Mouse (Mus musculus): ENCODE results near the gene Cdkal1. TPM values are rescaled to one million over a fixed set of nuclear protein-coding genes. Genes with fewer than 3 reads are reported as not detected.

Cdkal1 gene
- polyA plus RNA-seq (2016; fragmentation: Nextera tagmentation; extraction: Ambion mirVana), result 33.9 and 37.2 TPM in 2 replicates

DNA sequence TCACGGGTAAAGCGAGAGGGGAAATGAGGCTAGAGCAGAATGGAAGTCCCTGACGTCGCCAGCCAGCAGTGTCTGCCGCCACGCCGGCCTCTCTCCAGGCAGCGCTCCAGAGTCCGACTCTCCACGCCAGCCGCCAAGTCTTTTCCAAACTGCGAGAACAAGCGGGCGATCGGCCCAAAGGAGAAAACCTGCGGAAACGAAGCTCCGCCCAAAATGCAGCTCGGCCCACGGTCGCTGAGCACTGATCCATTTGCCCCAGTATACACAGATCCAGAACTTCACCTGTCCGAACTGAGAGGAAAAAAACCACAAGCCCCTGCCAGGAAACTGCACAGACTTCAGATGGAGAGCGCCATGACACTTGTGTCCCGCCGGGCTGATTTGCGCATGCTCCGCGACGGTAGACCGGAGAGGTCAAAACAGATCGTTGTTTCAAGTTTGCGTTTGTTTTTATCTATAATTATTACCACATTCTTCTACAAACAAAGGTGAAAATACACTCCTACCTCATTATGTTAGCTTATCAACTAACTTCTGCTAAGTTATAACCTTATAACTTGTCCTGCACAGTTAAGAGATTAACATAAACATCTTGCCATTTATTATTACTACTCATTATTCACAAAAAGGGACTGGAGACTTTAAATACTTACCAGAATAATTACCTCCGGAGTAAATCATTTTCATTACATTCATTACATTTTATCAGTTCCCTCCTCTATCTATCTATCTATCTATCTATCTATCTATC lies at the start of gene Cdkal1:
Gene Cdkal1, minus strand, starts transcription at position 394 of the 751 bp plus-strand sequence.
- Histone ChIP-seq H3K4me2 (peak within 1 kb of the TSS; percentile 66), H3K4me3 (replicated peaks) (peak within 1 kb of the TSS; percentile 80), H3K9me3 (no peaks in the 10 kb centered on the region), H3K27ac (peak within 1 kb of the TSS; percentile 81), H3K27me3 (no peaks in the 10 kb centered on the region), H3K4me1 (peaks cover 11% of the 10 kb centered on the region), H3K36me3 (replicated peaks) (peaks cover 9% of the 10 kb centered on the region; the same call in 1 of the 2 replicates), H3K9ac (peak within 1 kb of the TSS; percentile 82)
- under 1% methylated on average over 33 of the region's 33 CpGs for WGBS
- ATAC-seq (ENCODE audit: low FRiP score), result peak; percentile 84

GRCm38 (mm10) chr13:29903341-29903740 lies 47.9 kb upstream of the Cdkal1 start:
- Histone ChIP-seq H3K9ac (no peak overlapping the region), H3K4me3 (replicated peaks) (no peak overlapping the region), H3K4me1 (no peaks in the 10 kb centered on the region), H3K4me2 (no peak overlapping the region), H3K27ac (no peak overlapping the region), H3K27me3 (no peaks in the 10 kb centered on the region), H3K9me3 (peaks cover 14% of the 10 kb centered on the region), H3K36me3 (replicated peaks) (peaks cover 43% of the 10 kb centered on the region)
- ATAC-seq (ENCODE audit: low FRiP score), result no peak
- 96% methylated on average over 1 of the region's 1 CpGs for WGBS

- H3K4me3 ChIP-seq (replicated peaks), result no peak overlapping the region
- no peak overlapping the region for H3K27ac ChIP-seq
- H3K27me3 ChIP-seq, result no peaks in the 10 kb centered on the region
- H3K4me1 ChIP-seq, result no peaks in the 10 kb centered on the region
- 94% methylated on average over 1 of the region's 1 CpGs for WGBS
- no peak overlapping the region for H3K4me2 ChIP-seq
- H3K9ac ChIP-seq, result no peak overlapping the region
- H3K36me3 ChIP-seq (replicated peaks), result peaks cover 37% of the 10 kb centered on the region
- no peak for ATAC-seq (ENCODE audit: low FRiP score)
- peaks cover 17% of the 10 kb centered on the region for H3K9me3 ChIP-seq
These were observed 47.2 kb upstream of the Cdkal1 start for GRCm38 (mm10) chr13:29902676-29903075.

- no peaks in the 10 kb centered on the region for H3K27me3 ChIP-seq
- H3K9ac ChIP-seq, result no peak overlapping the region
- H3K4me2 ChIP-seq, result no peak overlapping the region
- peaks cover 26% of the 10 kb centered on the region for H3K36me3 ChIP-seq (replicated peaks)
- H3K4me1 ChIP-seq, result no peaks in the 10 kb centered on the region
- no peak overlapping the region for H3K27ac ChIP-seq
- peaks cover 20% of the 10 kb centered on the region for H3K9me3 ChIP-seq
- ATAC-seq (ENCODE audit: low FRiP score), result no peak
- no peak overlapping the region for H3K4me3 ChIP-seq (replicated peaks)
- WGBS, result 88% methylated on average over 4 of the region's 4 CpGs
These were observed 46.2 kb upstream of the Cdkal1 start for GRCm38 (mm10) chr13:29901641-29902040.

- Histone ChIP-seq H3K9me3 (no peaks in the 10 kb centered on the region), H3K27me3 (no peaks in the 10 kb centered on the region), H3K9ac (no peak overlapping the region), H3K36me3 (replicated peaks) (no peaks in the 10 kb centered on the region), H3K4me1 (no peaks in the 10 kb centered on the region), H3K27ac (no peak overlapping the region), H3K4me3 (replicated peaks) (no peak overlapping the region), H3K4me2 (no peak overlapping the region)
- WGBS, result 93% methylated on average over 3 of the region's 3 CpGs
- ATAC-seq (ENCODE audit: low FRiP score), result no peak
These were observed 11.3 kb upstream of the Cdkal1 start for GRCm38 (mm10) chr13:29866780-29867179.

DNA sequence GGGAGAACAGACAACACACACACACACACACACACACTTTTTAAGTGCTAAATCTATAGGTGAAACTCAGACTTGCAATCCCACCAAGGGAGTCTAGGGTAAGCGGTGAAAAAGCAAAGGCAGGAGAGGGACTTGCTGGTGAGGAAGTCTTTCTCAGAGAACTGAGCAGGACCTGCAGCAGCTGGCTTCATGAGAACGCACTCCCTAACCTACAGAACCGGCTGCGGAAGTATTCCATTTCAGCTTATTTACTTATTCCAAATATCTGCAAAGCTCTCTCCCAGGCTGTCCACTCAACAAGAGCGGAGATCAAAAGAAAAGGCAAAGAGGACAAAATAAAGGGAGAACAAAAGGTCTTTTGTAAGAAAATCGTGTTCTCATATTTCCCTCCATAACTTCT lies 8.9 kb upstream of the Cdkal1 start:
- Histone ChIP-seq H3K27me3 (no peaks in the 10 kb centered on the region), H3K4me2 (no peak overlapping the region), H3K4me1 (no peaks in the 10 kb centered on the region), H3K9me3 (no peaks in the 10 kb centered on the region), H3K9ac (no peak overlapping the region), H3K4me3 (replicated peaks) (no peak overlapping the region), H3K27ac (no peak overlapping the region), H3K36me3 (replicated peaks) (no peaks in the 10 kb centered on the region)
- ATAC-seq (ENCODE audit: low FRiP score), result no peak
- 52% methylated on average over 6 of the region's 6 CpGs for WGBS

DNA sequence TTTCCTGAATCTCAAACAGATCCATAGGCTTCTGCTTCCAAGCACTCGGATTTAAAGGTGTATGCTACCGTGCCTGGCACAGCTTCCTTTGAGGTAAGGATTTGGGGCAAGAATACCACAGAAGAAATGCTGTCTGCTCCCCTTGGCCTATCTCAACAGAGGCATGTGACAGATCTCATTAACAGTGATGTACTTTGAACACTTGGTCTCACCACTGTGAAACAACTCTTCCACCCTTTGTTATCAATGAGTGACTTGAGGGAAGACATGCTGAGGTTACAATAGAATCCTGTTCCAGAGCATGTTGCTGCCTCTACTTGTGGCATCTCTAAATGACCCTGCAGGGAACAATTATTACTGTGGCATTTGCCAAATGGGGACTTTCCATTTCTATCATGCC lies 4.6 kb upstream of the Cdkal1 start:
- no peak overlapping the region for H3K4me3 ChIP-seq (replicated peaks)
- no peak overlapping the region for H3K9ac ChIP-seq
- no peaks in the 10 kb centered on the region for H3K9me3 ChIP-seq
- H3K27me3 ChIP-seq, result no peaks in the 10 kb centered on the region
- no peaks in the 10 kb centered on the region for H3K36me3 ChIP-seq (replicated peaks)
- ATAC-seq (ENCODE audit: low FRiP score), result no peak
- H3K4me1 ChIP-seq, result no peaks in the 10 kb centered on the region
- no peak overlapping the region for H3K4me2 ChIP-seq
- no peak overlapping the region for H3K27ac ChIP-seq
- 78% methylated on average over 2 of the region's 2 CpGs for WGBS

DNA sequence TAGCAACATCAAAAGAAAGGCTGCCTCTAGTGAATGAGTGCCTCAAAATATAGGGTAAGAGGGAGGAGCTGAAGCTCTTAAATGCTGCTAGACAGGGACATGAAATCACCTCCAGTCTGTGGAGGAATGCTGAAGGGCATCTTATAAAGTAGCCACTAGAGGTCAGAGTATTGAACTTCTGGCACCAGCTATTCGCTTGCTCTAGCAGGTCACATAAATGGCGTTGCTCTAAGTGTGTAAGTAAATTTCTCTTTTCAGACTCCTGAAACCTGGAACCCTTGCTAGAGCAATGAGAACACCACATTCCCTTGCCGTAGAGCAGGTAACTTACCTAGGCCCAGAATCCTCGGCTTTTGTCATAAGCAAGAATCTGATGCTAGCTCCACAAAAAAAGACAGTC lies 2.0 kb upstream of the Cdkal1 start:
- ATAC-seq (ENCODE audit: low FRiP score), result peak; percentile 54
- WGBS, result 28% methylated on average over 4 of the region's 4 CpGs
- Histone ChIP-seq H3K4me2 (no peak overlapping the region), H3K4me1 (peaks cover 11% of the 10 kb centered on the region), H3K36me3 (replicated peaks) (no peaks in the 10 kb centered on the region), H3K9ac (no peak overlapping the region), H3K27ac (no peak overlapping the region), H3K9me3 (no peaks in the 10 kb centered on the region), H3K27me3 (no peaks in the 10 kb centered on the region), H3K4me3 (replicated peaks) (no peak overlapping the region)

DNA sequence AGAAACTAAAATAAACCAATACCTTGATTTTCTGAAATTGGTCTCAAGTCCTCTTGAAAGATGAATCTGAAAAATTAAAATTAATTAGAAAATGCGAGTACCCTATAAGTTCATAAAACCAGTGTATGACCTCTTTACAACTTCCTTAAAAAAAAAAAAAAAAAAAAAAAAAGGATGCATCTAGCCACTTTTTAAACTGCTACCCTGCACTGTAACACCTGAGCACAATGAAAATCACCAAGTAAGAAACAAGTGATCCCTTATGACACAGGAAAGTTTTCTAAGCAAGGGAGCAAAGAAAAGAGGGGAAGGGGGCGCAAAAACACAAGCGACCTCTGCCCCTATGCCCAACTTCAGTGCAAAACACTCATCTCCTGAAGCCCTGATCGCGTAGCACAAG lies 598 bp downstream of the Cdkal1 start:
- no peak for ATAC-seq (ENCODE audit: low FRiP score)
- peak overlapping the region; percentile 81 for H3K27ac ChIP-seq
- no peaks in the 10 kb centered on the region for H3K9me3 ChIP-seq
- H3K27me3 ChIP-seq, result no peaks in the 10 kb centered on the region
- H3K9ac ChIP-seq, result peak overlapping the region; percentile 82
- WGBS, result under 1% methylated on average over 5 of the region's 5 CpGs
- H3K4me3 ChIP-seq (replicated peaks), result peak overlapping the region; percentile 80
- H3K36me3 ChIP-seq (replicated peaks), result peaks cover 9% of the 10 kb centered on the region; the same call in 1 of the 2 replicates
- H3K4me1 ChIP-seq, result peaks cover 11% of the 10 kb centered on the region
- H3K4me2 ChIP-seq, result peak overlapping the region; percentile 66

DNA sequence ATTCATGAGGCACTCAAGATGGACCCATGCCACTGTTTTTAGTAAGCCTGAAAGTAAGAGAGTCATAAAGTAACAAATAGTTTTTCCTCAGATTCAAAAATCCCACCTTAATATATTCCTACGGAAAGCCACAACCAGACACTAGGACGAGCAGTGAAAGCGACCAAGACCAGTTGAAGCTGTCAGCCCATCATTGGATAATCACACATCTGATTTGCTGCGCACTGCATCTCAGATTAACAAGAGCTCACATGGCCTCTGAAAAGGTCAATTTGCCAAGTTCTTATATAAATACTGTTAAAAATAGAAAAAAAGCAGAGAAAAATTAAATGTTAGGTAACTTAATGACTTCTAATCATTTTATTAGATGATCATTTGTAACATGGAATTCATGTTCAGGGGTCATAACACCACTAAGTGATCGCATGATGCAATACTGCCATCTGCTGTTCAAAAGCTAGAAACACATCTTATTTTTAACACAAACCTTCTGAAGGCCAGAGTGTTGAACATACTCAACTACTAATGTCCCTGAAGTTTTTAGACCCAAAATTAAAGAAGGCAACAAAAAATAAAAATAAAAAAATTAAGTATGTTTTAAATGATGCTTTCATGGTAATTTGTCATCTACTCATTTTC lies 16.9 kb downstream of the Cdkal1 start:
- peaks cover 10% of the 10 kb centered on the region for H3K4me1 ChIP-seq
- peaks cover 9% of the 10 kb centered on the region for H3K36me3 ChIP-seq (replicated peaks)
- ATAC-seq (ENCODE audit: low FRiP score), result peak; percentile 60; the same call in 1 of the 2 replicates
- H3K9me3 ChIP-seq, result no peaks in the 10 kb centered on the region
- no peak overlapping the region for H3K4me2 ChIP-seq
- no peak overlapping the region for H3K9ac ChIP-seq
- WGBS, result 56% methylated on average over 5 of the region's 5 CpGs
- H3K4me3 ChIP-seq (replicated peaks), result no peak overlapping the region
- no peaks in the 10 kb centered on the region for H3K27me3 ChIP-seq
- no peak overlapping the region for H3K27ac ChIP-seq

GRCm38 (mm10) chr13:29835170-29835569 lies 20.3 kb downstream of the Cdkal1 start:
- H3K9ac ChIP-seq, result no peak overlapping the region
- H3K27me3 ChIP-seq, result no peaks in the 10 kb centered on the region
- no peak overlapping the region for H3K27ac ChIP-seq
- H3K4me1 ChIP-seq, result peaks cover 27% of the 10 kb centered on the region
- H3K4me2 ChIP-seq, result no peak overlapping the region
- no peak for ATAC-seq (ENCODE audit: low FRiP score)
- WGBS, result 35% methylated on average over 4 of the region's 4 CpGs
- H3K4me3 ChIP-seq (replicated peaks), result no peak overlapping the region
- no peaks in the 10 kb centered on the region for H3K9me3 ChIP-seq
- no peaks in the 10 kb centered on the region for H3K36me3 ChIP-seq (replicated peaks)

DNA sequence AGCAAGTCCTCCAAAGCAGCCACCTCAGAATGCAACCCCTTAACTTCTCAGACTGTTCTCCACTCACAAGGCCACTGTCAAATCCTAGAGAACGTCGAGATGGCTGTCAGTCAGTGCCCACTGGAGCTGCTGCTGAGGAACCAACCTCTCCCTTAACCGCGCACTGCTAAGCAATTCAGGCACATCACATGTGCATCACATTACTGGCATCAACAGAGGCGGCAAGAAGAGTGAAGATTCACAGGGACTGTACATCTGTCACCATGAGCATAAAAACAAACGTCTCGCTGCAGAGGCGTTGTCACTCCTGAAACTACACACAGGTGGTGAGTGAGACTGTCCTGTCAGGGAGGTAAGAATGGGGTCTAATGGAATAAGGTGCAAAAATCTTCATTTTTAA lies 21.7 kb downstream of the Cdkal1 start:
- no peak overlapping the region for H3K4me3 ChIP-seq (replicated peaks)
- ATAC-seq (ENCODE audit: low FRiP score), result 0 out of 2 replicates have a peak, but pooled peaks have one; percentile 19
- no peaks in the 10 kb centered on the region for H3K27me3 ChIP-seq
- WGBS, result 65% methylated on average over 8 of the region's 8 CpGs
- H3K9me3 ChIP-seq, result no peaks in the 10 kb centered on the region
- no peaks in the 10 kb centered on the region for H3K36me3 ChIP-seq (replicated peaks)
- H3K4me1 ChIP-seq, result peaks cover 27% of the 10 kb centered on the region
- H3K9ac ChIP-seq, result no peak overlapping the region
- 0 out of 2 replicates have a peak overlapping the region, but pooled peaks have one; percentile 58 for H3K27ac ChIP-seq
- H3K4me2 ChIP-seq, result no peak overlapping the region
